Mouse (Mus musculus) kidney, adult 9 months (tissue): Measurements from ENCODE around the gene Mup6.
"Not testable (repeated sequence)": the region's sequence is repeated elsewhere in the genome, so short reads cannot be mapped to it uniquely, and the experiment has no call there.

Experiments used
- DNase-seq: peaks from one replicate; pipeline ENCODE4 v3.0.0; 2022

Mup6 gene

DNA sequence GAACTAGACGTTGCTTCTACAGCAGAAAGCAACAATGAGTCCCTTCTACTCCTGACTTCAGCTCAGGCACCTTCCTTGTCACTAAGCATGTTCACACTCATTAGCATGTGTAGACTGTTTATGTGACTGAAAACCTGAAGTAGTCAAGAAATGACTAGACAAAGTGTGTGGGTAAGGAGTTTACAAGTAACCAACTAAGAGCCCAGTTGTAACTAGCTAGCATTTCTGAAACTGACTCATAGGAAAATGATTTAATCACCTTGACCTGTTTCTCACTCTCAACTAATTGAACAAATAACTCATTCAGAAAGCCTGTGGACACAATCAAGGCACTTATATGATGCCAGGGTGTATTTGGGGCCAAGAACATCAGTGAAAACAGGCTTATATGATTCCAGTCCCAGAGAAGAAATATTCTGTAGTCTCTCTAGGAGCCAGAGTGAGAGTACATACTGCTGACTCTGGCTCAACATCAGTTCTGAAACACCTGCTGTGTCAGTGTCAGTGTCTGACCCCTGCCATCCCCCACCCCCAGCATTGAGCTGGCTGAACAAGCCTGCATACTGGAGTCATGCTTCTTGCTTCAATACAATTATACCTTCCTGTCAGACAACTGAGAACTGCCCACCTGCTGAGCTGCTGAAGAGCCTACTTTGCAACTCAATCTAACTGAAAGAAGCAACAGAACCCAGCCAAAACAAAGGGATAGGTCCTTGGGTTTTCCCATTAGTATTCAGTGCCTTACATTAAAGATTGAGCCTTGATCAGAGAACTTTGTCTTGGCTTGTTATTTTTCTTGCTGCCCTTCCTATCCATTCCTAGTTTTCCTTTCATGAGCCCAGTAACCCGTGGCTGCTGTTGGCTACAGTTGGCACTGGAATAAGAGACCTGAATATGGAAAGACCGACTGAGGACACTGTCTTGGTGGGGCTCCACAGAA lies at the start of gene Mup6:
Gene Mup6, plus strand, starts transcription at position 890 of the 940 bp plus-strand sequence.
- DNase-seq = no peak

DNA sequence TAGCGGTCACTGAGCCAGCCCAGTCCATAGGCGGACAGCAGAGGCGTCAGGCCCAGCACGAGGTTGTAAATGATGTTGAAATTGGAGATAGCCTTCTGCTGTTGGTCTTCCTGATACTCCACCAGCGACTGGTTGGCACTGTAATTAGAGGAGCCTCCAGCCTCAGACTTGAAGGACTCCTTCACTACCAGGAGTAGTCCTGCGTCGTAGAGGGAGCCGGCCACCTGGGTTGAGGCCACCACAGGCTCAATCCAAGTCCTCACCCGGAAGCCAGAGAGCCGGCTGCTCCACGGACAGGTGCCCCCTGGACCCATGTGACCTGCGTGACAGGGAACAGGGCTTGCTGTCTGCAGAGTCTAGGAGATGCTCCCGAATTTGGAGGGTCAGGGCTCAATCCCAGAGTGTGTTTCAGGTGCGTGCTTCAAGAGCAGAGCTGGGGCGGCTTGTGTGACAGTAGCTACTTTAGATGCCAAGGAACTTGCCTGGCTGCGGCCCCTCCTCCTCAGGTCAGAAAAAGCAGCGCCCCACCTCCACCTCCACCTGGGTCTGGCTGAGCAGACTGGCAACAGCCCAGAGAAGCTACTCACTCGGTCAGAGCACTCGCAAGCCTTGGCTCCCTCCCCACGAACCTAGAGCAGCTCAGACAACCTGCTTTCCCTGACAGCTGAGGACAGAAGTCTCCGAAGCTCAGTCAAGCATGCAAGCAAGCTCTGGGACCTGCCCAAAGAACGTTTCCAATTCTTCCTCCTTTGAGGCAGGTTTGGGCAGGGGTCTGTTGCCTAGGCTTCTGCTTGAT lies 49.3 kb upstream of the Mup6 start, which contains the start of gene Slc46a2:
Gene Slc46a2, minus strand, starts transcription at position 449 of the 796 bp plus-strand sequence.
- peak; percentile 73 for DNase-seq

DNA sequence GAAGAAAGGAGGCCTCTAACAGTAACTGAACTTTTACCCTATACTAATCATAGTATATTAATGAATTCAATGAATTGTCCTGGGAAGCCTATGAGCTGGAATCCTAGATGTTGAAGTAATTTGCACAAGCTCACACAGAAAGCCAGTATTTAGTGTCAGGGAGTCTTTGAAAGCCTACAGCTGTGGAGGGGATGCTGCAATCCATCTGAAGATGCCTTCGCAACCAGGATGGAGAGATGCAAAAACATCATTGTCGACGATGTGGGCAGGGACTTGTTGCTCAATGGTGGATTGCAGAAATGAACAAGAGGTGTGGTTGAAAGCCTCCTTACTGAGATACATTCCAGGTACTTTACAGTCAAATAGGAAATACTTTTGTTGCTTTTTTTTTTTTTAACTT lies 46.1 kb upstream of the Mup6 start:
- DNase-seq = no peak

DNA sequence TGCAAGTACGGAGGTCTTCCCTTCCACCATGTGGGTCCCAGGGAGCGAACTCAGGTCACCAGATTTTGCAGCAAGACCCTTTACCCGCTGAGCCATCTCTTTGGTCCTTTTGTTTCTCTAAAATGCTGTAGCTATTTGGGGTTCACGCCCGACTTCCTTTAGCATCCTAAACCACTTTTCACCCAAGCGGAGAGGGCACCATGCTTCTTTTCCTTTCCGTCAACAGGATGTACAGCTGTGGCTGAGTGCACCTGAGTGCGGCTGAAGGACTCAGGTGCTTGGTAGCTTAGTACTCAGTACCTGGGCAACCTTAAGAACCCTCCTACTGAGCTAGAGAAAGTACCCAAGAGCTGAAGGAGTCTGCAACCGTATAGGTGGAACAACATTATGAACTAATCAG lies 39.0 kb upstream of the Mup6 start:
- DNase-seq = no peak

DNA sequence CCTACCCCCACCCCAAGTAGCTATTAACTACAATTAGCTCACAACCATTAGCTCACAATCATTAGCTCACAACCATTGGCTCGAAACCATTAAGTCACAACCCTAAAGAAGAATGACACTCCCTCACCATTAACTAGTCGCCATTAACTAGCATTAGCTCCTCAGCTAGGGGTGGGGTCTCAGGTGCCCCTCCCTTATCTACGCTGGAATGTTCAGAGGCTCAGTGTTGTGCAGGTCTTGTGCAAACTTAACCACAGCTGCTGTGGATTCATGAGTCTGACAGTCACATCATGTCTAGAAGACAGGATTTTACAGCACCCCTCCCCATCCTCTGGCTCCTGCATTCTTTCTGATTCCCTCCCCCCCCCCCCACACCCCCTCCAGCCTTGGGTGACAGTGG lies 36.4 kb upstream of the Mup6 start:
- DNase-seq = no peak

DNA sequence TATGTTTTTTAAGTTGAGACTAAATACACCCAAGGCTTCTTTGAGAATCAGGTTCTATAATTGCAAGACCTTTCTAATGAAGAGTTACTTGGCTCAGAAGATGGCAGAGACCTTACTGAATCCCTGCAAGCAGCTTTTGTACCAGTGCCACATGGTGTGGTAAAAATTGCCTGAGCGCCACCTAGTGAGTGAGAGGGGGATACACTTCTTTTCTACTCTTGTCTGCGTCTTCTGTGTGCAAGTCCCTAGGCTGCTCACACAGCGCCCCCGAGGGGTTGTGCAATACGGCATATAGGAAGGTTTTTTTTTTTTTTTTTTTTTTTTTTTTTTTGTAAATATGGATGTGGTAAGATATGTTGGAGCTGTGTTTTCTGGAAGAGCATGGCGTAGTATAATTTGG lies 35.7 kb upstream of the Mup6 start:
- peak; percentile 83 for DNase-seq

DNA sequence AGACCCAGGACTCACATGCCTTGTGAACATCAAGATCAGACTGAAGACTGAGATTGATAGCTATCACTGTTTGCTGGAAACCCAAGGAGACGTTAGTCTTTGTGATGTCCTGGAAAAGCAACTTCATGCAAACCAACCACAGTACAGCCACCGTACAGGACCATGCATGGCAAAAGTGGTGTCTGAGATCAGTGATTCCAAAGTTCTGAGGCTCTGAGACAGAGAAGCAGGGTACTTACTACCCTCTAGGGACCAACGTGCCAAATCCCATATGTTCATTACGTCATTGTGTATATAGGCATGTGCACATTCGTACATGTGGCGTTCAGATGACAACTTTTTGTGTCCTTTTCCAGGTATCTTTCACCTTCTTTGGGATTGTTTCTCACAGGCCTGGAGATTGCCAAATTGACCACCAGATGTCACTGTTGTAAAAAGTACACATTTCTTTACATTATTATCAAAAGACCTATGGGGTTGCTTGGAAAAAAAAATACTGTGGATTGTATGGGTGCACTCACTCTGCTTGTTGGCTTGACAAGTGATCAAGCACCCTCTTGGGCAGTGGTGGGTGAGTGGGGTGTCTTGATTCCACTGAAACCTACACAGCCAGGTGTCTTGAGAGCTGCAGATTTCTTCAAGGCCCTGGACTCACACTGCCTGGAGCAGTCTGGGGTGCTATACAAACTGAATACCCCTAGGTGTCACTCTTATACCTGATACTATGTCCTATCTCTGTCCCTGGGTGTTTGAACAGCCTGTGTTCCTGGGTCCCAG lies 31.4 kb upstream of the Mup6 start:
- peak; percentile 56 for DNase-seq

DNA sequence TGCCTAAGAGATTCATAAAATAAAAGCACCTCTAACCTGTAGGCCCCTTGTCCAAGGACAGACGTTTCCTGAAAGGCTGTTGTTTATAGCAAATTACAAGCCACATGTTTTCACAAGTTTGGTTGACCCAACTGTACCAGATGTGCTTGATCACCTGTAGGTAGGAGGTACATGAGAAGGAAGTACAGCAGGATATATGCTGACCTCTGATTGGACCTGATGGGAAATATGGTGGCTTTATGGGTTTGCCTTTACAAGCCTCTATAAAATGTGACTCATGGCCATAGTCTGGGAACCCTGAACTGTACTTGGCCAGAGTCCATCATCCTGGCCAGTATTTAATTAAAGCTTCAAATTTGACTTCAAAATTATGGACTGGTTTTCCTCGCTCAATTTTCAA lies 26.6 kb upstream of the Mup6 start:
- no peak for DNase-seq

DNA sequence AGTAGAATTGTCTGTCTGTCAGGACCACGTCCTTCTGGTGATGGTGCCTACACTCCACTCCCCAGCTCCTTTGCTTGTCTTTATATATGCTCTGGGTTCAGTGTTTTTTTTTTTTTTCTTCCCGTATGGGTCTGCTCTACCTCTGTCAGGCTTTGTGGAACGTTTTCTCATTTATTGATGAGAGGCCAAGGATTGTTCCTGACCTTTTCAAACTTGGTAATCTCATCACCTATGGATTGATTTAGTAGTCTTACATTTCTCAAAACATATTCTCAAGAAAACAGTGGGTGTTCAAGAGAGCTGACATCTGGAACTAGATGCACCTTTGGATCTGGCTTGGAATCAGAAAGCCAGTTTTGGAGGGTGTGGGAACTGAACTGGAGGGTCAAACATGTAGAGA lies 3.5 kb upstream of the Mup6 start, which contains the start of gene Mup4:
Gene Mup4, minus strand, starts transcription at position 101 of the 400 bp plus-strand sequence.
- DNase-seq = no peak

DNA sequence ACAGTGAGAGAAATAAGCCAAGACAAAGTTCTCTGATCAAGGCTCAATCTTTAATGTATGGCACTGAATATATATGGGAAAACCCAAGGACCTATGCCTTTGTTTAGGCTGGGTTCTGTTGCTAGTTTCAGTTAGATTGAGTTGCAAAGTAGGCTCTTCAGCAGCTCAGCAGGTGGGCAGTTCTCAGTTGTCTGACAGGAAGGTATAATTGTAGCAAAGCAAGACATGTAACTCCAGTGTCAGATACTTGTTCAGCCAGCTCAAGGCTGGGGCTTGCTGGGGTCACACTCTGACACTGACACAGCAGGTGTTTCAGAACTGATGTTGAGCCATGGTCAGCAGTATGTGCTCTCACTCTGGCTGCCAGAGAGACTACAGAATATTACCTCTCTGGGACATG lies 33.8 kb downstream of the Mup6 start:
- DNase-seq = not testable (repeated sequence)

DNA sequence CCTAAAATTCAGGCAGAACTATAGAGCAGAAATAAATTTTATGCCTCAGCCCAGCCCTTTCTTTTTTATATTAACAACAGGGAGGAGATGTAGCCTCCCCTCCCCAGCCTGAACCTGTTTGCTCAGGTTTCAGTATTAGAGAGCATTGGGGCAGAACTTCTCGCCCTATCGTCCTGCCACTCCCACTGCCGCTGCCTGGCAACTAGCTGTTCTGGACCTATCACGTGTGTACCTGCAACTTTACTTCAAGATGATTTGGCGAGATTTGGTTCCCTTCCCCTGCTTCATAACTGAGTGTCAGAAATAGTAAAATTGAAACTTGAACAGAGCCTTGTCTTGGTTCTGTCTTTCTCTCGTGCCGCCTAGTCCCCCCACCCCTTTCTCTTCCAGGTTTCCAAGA lies 56.0 kb downstream of the Mup6 start:
- peak; percentile 81 for DNase-seq

DNA sequence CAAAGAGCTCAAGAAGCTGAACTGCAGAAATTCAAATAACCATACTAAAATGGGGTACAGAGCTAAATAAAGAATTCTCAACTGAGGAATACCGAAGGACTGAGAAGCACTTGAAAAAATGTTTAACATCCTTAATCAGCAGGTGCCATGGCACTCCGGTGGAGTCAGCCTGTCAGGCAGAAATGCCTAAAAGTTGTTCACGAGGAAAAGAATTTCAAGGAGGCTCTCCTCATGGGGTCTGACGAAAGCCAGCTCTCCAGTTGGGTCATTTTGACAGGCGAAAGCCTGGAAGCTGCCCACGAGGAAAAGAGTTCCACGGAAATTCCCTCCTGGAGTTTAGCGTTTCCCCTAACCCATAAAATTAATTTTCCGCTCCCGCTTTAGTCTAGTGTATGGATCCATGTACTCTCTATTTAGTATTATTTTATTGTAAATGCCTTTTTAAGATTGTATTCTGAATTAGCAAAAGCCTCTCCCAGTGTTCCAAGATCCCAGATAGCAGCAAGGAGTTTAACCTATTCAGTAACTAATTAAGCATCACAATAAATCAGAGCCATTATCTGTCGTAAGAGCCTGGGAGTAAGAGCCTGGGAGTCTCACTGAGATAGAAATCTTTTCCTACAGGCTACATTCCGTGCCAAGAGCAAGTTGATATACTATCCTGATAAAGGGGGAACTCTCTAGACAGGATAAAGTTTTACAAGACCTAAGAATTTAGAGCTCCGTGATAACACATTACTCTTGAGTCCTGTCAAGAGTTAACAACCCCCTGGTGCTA lies 65.4 kb downstream of the Mup6 start:
- not testable (repeated sequence) for DNase-seq
